Mouse (Mus musculus) MEL (cell line): ENCODE measurements around the gene Bmpr1a. TPM values are rescaled to one million over a fixed set of nuclear protein-coding genes. Genes with fewer than 3 reads are reported as not detected.

Source experiments
- DNase-seq: peaks from one replicate; pipeline ENCODE4 v3.0.0; 2011; ENCODE audit warnings: low read depth, low spot score
- H3K27ac ChIP-seq: 2 replicates; pipeline ENCODE4 v1.5.1; 2012; ENCODE audit warnings: low read depth, mild to moderate bottlenecking, control low read depth, low read length, moderate library complexity; ENCODE audit not compliant: control insufficient read depth
- H3K27me3 ChIP-seq, 2 experiments: fragments of 150-350 bp in 1 of 2; sonication (generic) in 1 of 2; 2 replicates each; pipeline ENCODE4 v1.6.1; 2012; ENCODE audit warnings: low read length in 2 of 2, mild to moderate bottlenecking in 2 of 2, improper control_type of control experiment in 1 of 2, moderate library complexity in 1 of 2; ENCODE audit not compliant: insufficient read depth in 2 of 2, control insufficient read depth in 1 of 2
- H3K36me3 ChIP-seq, 2 experiments: 2 replicates each; pipeline ENCODE4 v1.6.1; 2012 to 2014; ENCODE audit warnings: low read length in 2 of 2, improper control_type of control experiment in 1 of 2, inconsistent platforms in 1 of 2, mild to moderate bottlenecking in 1 of 2; ENCODE audit not compliant: insufficient read depth in 2 of 2, control insufficient read depth in 1 of 2
- H3K4me1 ChIP-seq, 2 experiments: fragments of 150-350 bp in 1 of 2; sonication (generic) in 1 of 2; 2 replicates each; pipeline ENCODE4 v1.6.1; 2012; ENCODE audit warnings: low read length in 2 of 2, improper control_type of control experiment in 1 of 2, mild to moderate bottlenecking in 1 of 2; ENCODE audit not compliant: insufficient read depth in 2 of 2, control insufficient read depth in 1 of 2
- H3K4me3 ChIP-seq, 2 experiments: fragments of 150-350 bp in 1 of 2; sonication (generic) in 1 of 2; 2 replicates each; pipeline ENCODE4 v1.5.1; 2012; ENCODE audit warnings: low read depth in 2 of 2, low read length in 2 of 2, mild to moderate bottlenecking in 2 of 2, moderate library complexity in 2 of 2, control low read depth in 1 of 2, improper control_type of control experiment in 1 of 2; ENCODE audit not compliant: control insufficient read depth in 1 of 2, insufficient read depth in 1 of 2
- H3K79me2 ChIP-seq: 2 replicates; pipeline ENCODE4 v1.6.1; 2012; ENCODE audit warnings: mild to moderate bottlenecking, low read length, moderate library complexity; ENCODE audit not compliant: control insufficient read depth, poor library complexity, insufficient read depth
- H3K9ac ChIP-seq: 2 replicates; pipeline ENCODE4 v1.6.1; 2012; ENCODE audit warnings: low read depth, mild to moderate bottlenecking, control low read depth, low read length, moderate library complexity; ENCODE audit not compliant: control insufficient read depth, poor library complexity, severe bottlenecking
- H3K9me3 ChIP-seq: fragments of 150-350 bp; sonication (generic); replicated peaks from 2 replicates; pipeline ENCODE4 v1.6.1; 2012; ENCODE audit warnings: mild to moderate bottlenecking, low read length, improper control_type of control experiment, moderate library complexity; ENCODE audit not compliant: insufficient read depth
- BHLHE40 ChIP-seq: IDR thresholded peaks from 2 replicates; pipeline ENCODE4 v1.6.1; 2012; ENCODE audit warnings: low read depth, mild to moderate bottlenecking, inconsistent platforms, low read length, improper control_type of control experiment, borderline replicate concordance
- CHD2 ChIP-seq: IDR thresholded peaks from 2 replicates; pipeline ENCODE4 v1.6.1; 2011; ENCODE audit warnings: low read length, improper control_type of control experiment
- E2F4 ChIP-seq: IDR thresholded peaks from 2 replicates; pipeline ENCODE4 v1.6.1; 2011; ENCODE audit warnings: low read depth, low read length, improper control_type of control experiment, borderline replicate concordance
- ELF1 ChIP-seq: IDR thresholded peaks from 2 replicates; pipeline ENCODE4 v1.6.1; 2014; ENCODE audit warnings: low read depth, mild to moderate bottlenecking, inconsistent platforms, low read length, improper control_type of control experiment, moderate library complexity
- EP300 ChIP-seq, 2 experiments: IDR thresholded peaks; 2 replicates each; pipeline ENCODE4 v1.6.1; 2011; ENCODE audit warnings: improper control_type of control experiment in 2 of 2, low read length in 2 of 2, low read depth in 1 of 2, mild to moderate bottlenecking in 1 of 2
- GABPA ChIP-seq: IDR thresholded peaks from 2 replicates; pipeline ENCODE4 v1.6.1; 2012; ENCODE audit warnings: low read depth, mild to moderate bottlenecking, inconsistent platforms, low read length, improper control_type of control experiment, moderate library complexity
- HCFC1 ChIP-seq: IDR thresholded peaks from 2 replicates; pipeline ENCODE4 v1.6.1; 2012; ENCODE audit warnings: low read depth, mild to moderate bottlenecking, inconsistent platforms, low read length, improper control_type of control experiment, moderate library complexity
- JUND ChIP-seq: IDR thresholded peaks from 2 replicates; pipeline ENCODE4 v1.6.1; 2011; ENCODE audit warnings: low read depth, mild to moderate bottlenecking, improper control_type of control experiment, low read length
- MAZ ChIP-seq: IDR thresholded peaks from 2 replicates; pipeline ENCODE4 v1.6.1; 2012; ENCODE audit warnings: low read depth, mild to moderate bottlenecking, inconsistent platforms, low read length, improper control_type of control experiment
- MEF2A ChIP-seq: IDR thresholded peaks from 2 replicates; pipeline ENCODE4 v1.6.1; 2014; ENCODE audit warnings: low read depth, mild to moderate bottlenecking, inconsistent platforms, low read length, improper control_type of control experiment; ENCODE audit not compliant: poor library complexity, insufficient replicate concordance, severe bottlenecking; ENCODE audit errors: extremely low read depth
- MYB ChIP-seq: IDR thresholded peaks from 2 replicates; pipeline ENCODE4 v1.6.1; 2011; ENCODE audit warnings: mild to moderate bottlenecking, low read depth, low read length, improper control_type of control experiment
- RAD21 ChIP-seq: IDR thresholded peaks from 2 replicates; pipeline ENCODE4 v1.6.1; 2011; ENCODE audit warnings: mild to moderate bottlenecking, low read depth, low read length, improper control_type of control experiment
- RCOR1 ChIP-seq: IDR thresholded peaks from 2 replicates; pipeline ENCODE4 v1.6.1; 2012; ENCODE audit warnings: low read depth, mild to moderate bottlenecking, inconsistent platforms, low read length, improper control_type of control experiment
- SIN3A ChIP-seq: IDR thresholded peaks from 2 replicates; pipeline ENCODE4 v1.6.1; 2012; ENCODE audit warnings: low read length, improper control_type of control experiment, inconsistent platforms
- TAL1 ChIP-seq: IDR thresholded peaks from 2 replicates; pipeline ENCODE4 v1.6.1; 2012; ENCODE audit warnings: mild to moderate bottlenecking, inconsistent platforms, low read length, moderate library complexity, mixed read lengths
- TCF12 ChIP-seq: IDR thresholded peaks from 2 replicates; pipeline ENCODE4 v1.6.1; 2014; ENCODE audit warnings: low read depth, mild to moderate bottlenecking, inconsistent platforms, low read length, improper control_type of control experiment, moderate library complexity
- UBTF ChIP-seq: IDR thresholded peaks from 2 replicates; pipeline ENCODE4 v1.6.1; 2012; ENCODE audit warnings: low read depth, mild to moderate bottlenecking, inconsistent platforms, low read length, improper control_type of control experiment, moderate library complexity, borderline replicate concordance; ENCODE audit not compliant: insufficient read depth
- USF1 ChIP-seq: IDR thresholded peaks from 2 replicates; pipeline ENCODE4 v1.6.1; 2014; ENCODE audit warnings: low read depth, mild to moderate bottlenecking, inconsistent platforms, low read length, improper control_type of control experiment, moderate library complexity
- USF2 ChIP-seq, 2 experiments: IDR thresholded peaks; 2 replicates each; pipeline ENCODE4 v1.6.1; 2011 to 2012; ENCODE audit warnings: improper control_type of control experiment in 2 of 2, low read length in 2 of 2, borderline replicate concordance in 1 of 2, inconsistent platforms in 1 of 2, low read depth in 1 of 2, mild to moderate bottlenecking in 1 of 2; ENCODE audit not compliant: insufficient read depth in 1 of 2
- ZC3H11A ChIP-seq: IDR thresholded peaks from 2 replicates; pipeline ENCODE4 v1.6.1; 2012; ENCODE audit warnings: low read depth, mild to moderate bottlenecking, inconsistent platforms, low read length, improper control_type of control experiment
- ZMIZ1 ChIP-seq: IDR thresholded peaks from 2 replicates; pipeline ENCODE4 v1.6.1; 2012; ENCODE audit warnings: low read depth, mild to moderate bottlenecking, inconsistent platforms, low read length, improper control_type of control experiment, moderate library complexity
- ZNF384 ChIP-seq: IDR thresholded peaks from 2 replicates; pipeline ENCODE4 v1.6.1; 2012; ENCODE audit warnings: low read depth, mild to moderate bottlenecking, inconsistent platforms, low read length, improper control_type of control experiment
- polyA plus RNA-seq, 2 experiments: library from polyadenylated mRNA; stranded (reverse) in 1 of 2; unstranded in 1 of 2; fragments of >175 nt in 1 of 2; fragments of >200 nt in 1 of 2; gene quantifications; 2 replicates each; pipeline versions ENCODE4 v1.2.1 to v1.2.4; 2012; ENCODE audit warnings: low replicate concordance in 2 of 2, low read depth in 1 of 2; ENCODE audit not compliant: insufficient read length in 2 of 2, insufficient read depth in 1 of 2, missing spikeins in 1 of 2
- total RNA-seq: library from RNA; depleted of rRNA; stranded (reverse); fragments of 300-350 nt; gene quantifications from 2 replicates; pipeline ENCODE4 v1.2.3, GENCODE M21; 2012

Bmpr1a gene
- total and polyA plus RNA-seq, 3 experiments, result 3.1 TPM; not detected in 1

- no peak overlapping the region for H3K27ac ChIP-seq
- no peaks in the 10 kb centered on the region for H3K79me2 ChIP-seq
- no peaks in the 10 kb centered on the region for H3K9me3 ChIP-seq
- H3K9ac ChIP-seq, result no peak overlapping the region
- peaks cover 1 to 4% of the 10 kb centered on the region in 2 experiments; a peak in 2 of 4 replicates for H3K27me3 ChIP-seq
- DNase-seq, result no peak
- no peak for TF ChIP-seq MAZ
- TF ChIP-seq RAD21, result no peak
- TF ChIP-seq ZC3H11A, result no peak
- no peak for TF ChIP-seq MEF2A
- TF ChIP-seq ELF1, result no peak
- TF ChIP-seq, all 39 proteins: peak for 0
- H3K36me3 ChIP-seq, result no peaks in the 10 kb centered on the region; a peak in 1 of 4 replicates
- H3K4me3 ChIP-seq, result no peak overlapping the region
- no peaks in the 10 kb centered on the region for H3K4me1 ChIP-seq
Measured at GRCm38 (mm10) chr14:34451872-34452271, 51.3 kb downstream of the Bmpr1a start.

GRCm38 (mm10) chr14:34450451-34450850 lies 52.7 kb downstream of the Bmpr1a start:
- DNase-seq, result no peak
- TF ChIP-seq JUND (no peak), USF2 (IDR thresholded peaks at IDR 0.05; ENCODE audit: borderline replicate concordance in 1 of 2, insufficient read depth in 1 of 2, low read depth in 1 of 2, low read length in 2 of 2) (no peak), HCFC1 (no peak), USF1 (no peak), RAD21 (no peak), E2F4 (no peak), EP300 (IDR thresholded peaks at IDR 0.05; ENCODE audit: low read depth in 1 of 2, low read length in 2 of 2) (no peak)

GRCm38 (mm10) chr14:34449807-34450206 lies 53.3 kb downstream of the Bmpr1a start:
- no peak overlapping the region for H3K27ac ChIP-seq
- TF ChIP-seq UBTF, result no peak
- TF ChIP-seq ZMIZ1, result no peak
- TF ChIP-seq MYB, result no peak
- TF ChIP-seq SIN3A, result no peak
- no peak for TF ChIP-seq BHLHE40
- TF ChIP-seq TCF12, result no peak
- no peak for TF ChIP-seq RCOR1
- TF ChIP-seq CHD2, result no peak
- TF ChIP-seq TAL1, result no peak
- no peak for TF ChIP-seq ZC3H11A
- no peak for TF ChIP-seq JUND
- TF ChIP-seq ZNF384, result no peak
- TF ChIP-seq GABPA, result no peak
- no peak for TF ChIP-seq EP300 (IDR thresholded peaks at IDR 0.05; ENCODE audit: low read depth in 1 of 2, low read length in 2 of 2)
- TF ChIP-seq USF1, result no peak
- TF ChIP-seq, all 39 proteins: peak for 0
- H3K4me1 ChIP-seq, result no peaks in the 10 kb centered on the region
- H3K79me2 ChIP-seq, result no peaks in the 10 kb centered on the region
- no peaks in the 10 kb centered on the region for H3K9me3 ChIP-seq
- no peak overlapping the region for H3K9ac ChIP-seq
- peaks cover 1 to 2% of the 10 kb centered on the region in 2 experiments; a peak in 2 of 4 replicates for H3K27me3 ChIP-seq
- DNase-seq, result no peak
- H3K4me3 ChIP-seq, result no peak overlapping the region
- H3K36me3 ChIP-seq, result no peaks in the 10 kb centered on the region; a peak in 1 of 4 replicates

More at GRCm38 (mm10) chr14:34450451-34450850, 52.7 kb downstream of the Bmpr1a start:
- no peak overlapping the region for H3K4me3 ChIP-seq
- H3K36me3 ChIP-seq, result no peaks in the 10 kb centered on the region; a peak in 1 of 4 replicates
- H3K4me1 ChIP-seq, result no peaks in the 10 kb centered on the region
- peaks cover 1 to 2% of the 10 kb centered on the region in 2 experiments; a peak in 2 of 4 replicates for H3K27me3 ChIP-seq
- H3K9ac ChIP-seq, result no peak overlapping the region
- no peaks in the 10 kb centered on the region for H3K79me2 ChIP-seq
- no peaks in the 10 kb centered on the region for H3K9me3 ChIP-seq
- no peak overlapping the region for H3K27ac ChIP-seq
